Mouse (Mus musculus): ENCODE measurements around the gene Trrap. TPM values are rescaled to one million over a fixed set of nuclear protein-coding genes. Genes with fewer than 3 reads are reported as not detected.

The Trrap gene
- polyA plus RNA-seq, 1 experiment from 2014 or later, result 51.7 TPM

Small RNA genes within 50 kb of the gene (microRNA-seq; reads per million reads assigned to microRNA genes)
- gene Mir7039 (ENCODE audit: borderline number of aligned reads), result not detected

Other genes with a start within 250 kb of the Trrap start
- 0.81 and 0.94 TPM in 2 replicates for gene Nptx2, start 221.8 kb upstream of the Trrap start, polyA plus RNA-seq (2015; fragmentation: Nextera tagmentation; extraction: Ambion mirVana)
- gene Tmem130, start 5.9 kb upstream of the Trrap start, polyA plus RNA-seq (2015; fragmentation: Nextera tagmentation; extraction: Ambion mirVana), result 0.12 and 0.14 TPM in 2 replicates
- 7.7 and 10.0 TPM in 2 replicates for gene Smurf1, start 198.1 kb downstream of the Trrap start, polyA plus RNA-seq (2015; fragmentation: Nextera tagmentation; extraction: Ambion mirVana)

All from thymus, postnatal 0 days (tissue).